Mouse (Mus musculus) lung, postnatal 0 days (tissue): ENCODE measurements at regions not wholly inside any gene's neighbourhood (a gene's known extent, or its start where the extent isn't known, plus 50 kb on each side); places are given as distances from the start of the nearest gene placed in this dataset.

Experiments
- ATAC-seq: fragments of 200-750 bp; cut with Nextera tagmentation; 2 replicates; pipeline ENCODE4 v1.8.0; 2017; ENCODE audit warnings: moderate library complexity
- DNase-seq: peaks from one replicate; pipeline ENCODE4 v3.0.0-alpha.2; 2016; ENCODE audit warnings: low spot score
- H3K27ac ChIP-seq: fragments of 300-500 bp; sonication (generic); 2 replicates; pipeline ENCODE4 v1.5.1; 2014; ENCODE audit warnings: antibody characterized with exemption, mild to moderate bottlenecking, low read length, mixed read lengths
- H3K27me3 ChIP-seq: fragments of 300-500 bp; sonication (generic); replicated peaks from 2 replicates; pipeline ENCODE4 v1.6.1; 2014; ENCODE audit warnings: low read length, mixed read lengths; ENCODE audit not compliant: insufficient read depth
- H3K36me3 ChIP-seq: fragments of 300-500 bp; sonication (generic); 2 replicates; pipeline ENCODE4 v1.6.1; 2014; ENCODE audit warnings: low read length, mixed read lengths; ENCODE audit not compliant: insufficient read depth
- H3K4me1 ChIP-seq: fragments of 300-500 bp; sonication (generic); 2 replicates; pipeline ENCODE4 v1.6.1; 2014; ENCODE audit warnings: antibody characterized with exemption, low read depth, low read length, mixed read lengths; ENCODE audit not compliant: insufficient read depth
- H3K4me2 ChIP-seq: fragments of 300-500 bp; sonication (generic); replicated peaks from 2 replicates; pipeline ENCODE4 v1.6.1; 2014; ENCODE audit warnings: low read depth, mild to moderate bottlenecking, low read length, moderate library complexity, mixed read lengths
- H3K4me3 ChIP-seq: fragments of 300-500 bp; sonication (generic); 2 replicates; pipeline ENCODE4 v1.5.1; 2014; ENCODE audit warnings: low read depth, low read length
- H3K9ac ChIP-seq: fragments of 300-500 bp; sonication (generic); replicated peaks from 2 replicates; pipeline ENCODE4 v1.6.1; 2014; ENCODE audit warnings: low read depth, mild to moderate bottlenecking
- H3K9me3 ChIP-seq: fragments of 300-500 bp; sonication (generic); 2 replicates; pipeline ENCODE4 v1.6.1; 2016; ENCODE audit warnings: low read length, mixed read lengths
- CTCF ChIP-seq: IDR thresholded peaks from 2 replicates; pipeline ENCODE4 v1.5.1; 2016; ENCODE audit warnings: antibody characterized with exemption, mild to moderate bottlenecking
- EP300 ChIP-seq: IDR thresholded peaks from 2 replicates; pipeline ENCODE4 v1.6.1; 2016; ENCODE audit warnings: antibody characterized with exemption, mild to moderate bottlenecking, control low read depth
- WGBS: fragments of 180-500 bp; shearing (Covaris S2); extraction: QIAGEN DNeasy Blood & Tissue Kit; methylation state at CpG from one replicate; pipeline ENCODE4 v1.1.7; 2014; 5-methylcytosine and 5-hydroxymethylcytosine counted together

GRCm38 (mm10) chr7:66478106-66478505 is 50.8 kb upstream of the Aldh1a3 start:
- no peak for TF ChIP-seq CTCF
- TF ChIP-seq EP300 = no peak
- no peaks in the 10 kb centered on the region for H3K4me1 ChIP-seq
- no peaks in the 10 kb centered on the region for H3K9me3 ChIP-seq
- 76% methylated on average over 7 of the region's 7 CpGs for WGBS
- ATAC-seq (no peak), DNase-seq (no peak)
- H3K9ac ChIP-seq = no peak overlapping the region
- H3K36me3 ChIP-seq = no peaks in the 10 kb centered on the region
- no peak overlapping the region for H3K4me3 ChIP-seq
- H3K4me2 ChIP-seq = no peak overlapping the region
- no peak overlapping the region for H3K27ac ChIP-seq
- H3K27me3 ChIP-seq = no peaks in the 10 kb centered on the region

GRCm38 (mm10) chr7:66477475-66477874 is 50.2 kb upstream of the Aldh1a3 start:
- H3K27ac ChIP-seq = no peak overlapping the region
- no peaks in the 10 kb centered on the region for H3K36me3 ChIP-seq
- H3K9me3 ChIP-seq = no peaks in the 10 kb centered on the region
- H3K27me3 ChIP-seq = no peaks in the 10 kb centered on the region
- H3K4me1 ChIP-seq = no peaks in the 10 kb centered on the region
- no peak overlapping the region for H3K4me2 ChIP-seq
- TF ChIP-seq EP300 (peak; percentile 71), CTCF (no peak)
- ATAC-seq = peak; percentile 82
- no peak overlapping the region for H3K4me3 ChIP-seq
- DNase-seq = peak; percentile 55
- no peak overlapping the region for H3K9ac ChIP-seq
- WGBS = 25% methylated on average over 5 of the region's 5 CpGs
